In genomic region chrX:137034322-137034721, GRCm38 (mm10) we compare ENCODE assay signal across 23 mouse cellular contexts. TPM values are rescaled to one million over a fixed set of nuclear protein-coding genes. Genes with fewer than 3 reads are reported as not detected.
DNase-seq lines count a peak whose midpoint lies in the region; ATAC-seq lines count a peak whose summit lies in the region.
"Had no signal": no experiment of that assay in that cellular context is flagged by ENCODE, and none has a peak within 500 bp of the region (broad histone marks: within the 10 kb centered on the region; RNA-seq: fewer than 3 reads in every experiment).

No protein-coding gene starts in this region.

- H3K36me3 ChIP-seq in kidney, embryonic 15.5 days, result no peaks in the 10 kb centered on the region
- H3K36me3 ChIP-seq: embryonic facial prominence, embryonic 15.5 days; forebrain, embryonic 10.5 days; heart, embryonic 13.5 days; hindbrain, embryonic 15.5 days had no signal

- 0 out of 2 replicates have a peak, but pooled peaks cover 3% of the 10 kb centered on the region for H3K27me3 ChIP-seq in kidney, embryonic 15.5 days
- H3K27me3 ChIP-seq: embryonic facial prominence, embryonic 15.5 days; heart, embryonic 13.5 days; hindbrain, embryonic 15.5 days had no signal

- no peak overlapping the region for H3K27ac ChIP-seq in kidney, embryonic 15.5 days
- H3K27ac ChIP-seq: embryonic facial prominence, embryonic 15.5 days; forebrain, embryonic 10.5 days; gastrocnemius, adult 2 months; heart, embryonic 13.5 days; hindbrain, embryonic 15.5 days had no signal

- ATAC-seq in kidney, embryonic 15.5 days (replicated peaks; ENCODE audit: low FRiP score), result no peak
- ATAC-seq: forebrain, embryonic 14.5 days had no signal

- no peak overlapping the region for H3K9ac ChIP-seq in kidney, embryonic 15.5 days
- H3K9ac ChIP-seq: embryonic facial prominence, embryonic 15.5 days; heart, embryonic 13.5 days; hindbrain, embryonic 15.5 days had no signal

- H3K4me2 ChIP-seq in kidney, embryonic 15.5 days, result no peak overlapping the region
- H3K4me2 ChIP-seq: embryonic facial prominence, embryonic 15.5 days; heart, embryonic 13.5 days; hindbrain, embryonic 15.5 days had no signal

- H3K4me1 ChIP-seq in kidney, embryonic 15.5 days, result no peaks in the 10 kb centered on the region
- H3K4me1 ChIP-seq: embryonic facial prominence, embryonic 15.5 days had no signal

- DNase-seq in kidney, adult 18-20 months, result peak; percentile 17
- DNase-seq in kidney, postnatal 14 days, result no peak
- DNase-seq in kidney, postnatal 25 days, result peak; percentile 4 to 52
- peak; percentile 15 to 35 for DNase-seq in kidney, postnatal 36 days
- DNase-seq in cerebellum, adult 18-20 months, result no peak
- no peak for DNase-seq in cerebellum, postnatal 10 days
- DNase-seq: adrenal gland, adult 2 months; adrenal gland, postnatal 25 days; cerebellum, adult 2 months; cerebellum, postnatal 14 days; embryo, embryonic 11 days; gastrocnemius, adult 2 months; gastrocnemius, postnatal 25 days; heart, postnatal 36 days had no signal

- H3K4me3 ChIP-seq in kidney, embryonic 15.5 days (replicated peaks), result no peak overlapping the region
- H3K4me3 ChIP-seq: embryonic facial prominence, embryonic 15.5 days; erythroblast, embryonic 14.5 days; forebrain, embryonic 10.5 days; gastrocnemius, adult 2 months; heart, embryonic 13.5 days; hindbrain, embryonic 15.5 days had no signal

- 75% methylated on average over 4 of the region's 4 CpGs for WGBS in kidney, embryonic 15.5 days

- H3K9me3 ChIP-seq in kidney, embryonic 15.5 days (replicated peaks), result no peaks in the 10 kb centered on the region
- H3K9me3 ChIP-seq: embryonic facial prominence, embryonic 15.5 days; forebrain, embryonic 10.5 days; G1E; heart, embryonic 13.5 days; hindbrain, embryonic 15.5 days had no signal

RNA-seq across cellular contexts. Expression of gene Slc25a53, which starts 3.8 kb away (rescaled TPM):
- polyA plus RNA-seq in kidney, embryonic 15.5 days (2015; fragmentation: Nextera tagmentation; extraction: Ambion mirVana), result 8.6 and 10.6 TPM in 2 replicates
- polyA plus RNA-seq: erythroblast, embryonic 14.5 days had no signal

RNA-seq across cellular contexts. Expression of gene Fam199x, which starts 15.1 kb away (rescaled TPM):
- polyA plus RNA-seq in kidney, embryonic 15.5 days (2015; fragmentation: Nextera tagmentation; extraction: Ambion mirVana), result 12.0 and 12.6 TPM in 2 replicates

RNA-seq across cellular contexts. Expression of gene Zcchc18, which starts 41.4 kb away (rescaled TPM):
- 23.4 and 27.9 TPM in 2 replicates for polyA plus RNA-seq in kidney, embryonic 15.5 days (2015; fragmentation: Nextera tagmentation; extraction: Ambion mirVana)
- polyA plus RNA-seq: erythroblast, embryonic 14.5 days; G1E had no signal

RNA-seq across cellular contexts. Expression of gene Tmsb15b1, which starts 57.6 kb away (rescaled TPM):
- polyA plus RNA-seq in kidney, embryonic 15.5 days (2015; fragmentation: Nextera tagmentation; extraction: Ambion mirVana), result 23.3 and 27.1 TPM in 2 replicates
- polyA plus RNA-seq: adrenal gland, adult 2 months; C2C12; erythroblast, embryonic 14.5 days; G1E had no signal

RNA-seq across cellular contexts. Expression of gene Tmsb15l, which starts 57.7 kb away (rescaled TPM):
- polyA plus RNA-seq in kidney, embryonic 15.5 days (2015; fragmentation: Nextera tagmentation; extraction: Ambion mirVana), result 1.8 and 2.4 TPM in 2 replicates
- polyA plus RNA-seq: erythroblast, embryonic 14.5 days; G1E had no signal

Comparison
In these comparisons a context has a peak if more than half of its experiments do, and no peak if none do; other contexts are left out.
1. DNase-seq: peak in kidney, adult 18-20 months (single experiment), kidney, postnatal 25 days (2 of 2) and kidney, postnatal 36 days (2 of 2); none in kidney, postnatal 14 days (single experiment), cerebellum, adult 18-20 months (0 of 2) and cerebellum, postnatal 10 days (0 of 2).